Mouse (Mus musculus): Measurements from ENCODE around the gene Fbxl17.

The Fbxl17 gene

GRCm38 (mm10) chr17:63207714-63208113 lies 292.1 kb downstream of the Fbxl17 start:
- no peak for DNase-seq

- DNase-seq, result no peak
Observed at GRCm38 (mm10) chr17:63205316-63205715, 294.5 kb downstream of the Fbxl17 start.

- no peak for DNase-seq
Observed at GRCm38 (mm10) chr17:63203582-63204190, 296.1 kb downstream of the Fbxl17 start.

- no peak for DNase-seq
Observed at GRCm38 (mm10) chr17:63198703-63199102, 301.1 kb downstream of the Fbxl17 start.

- no peak for DNase-seq
Observed at GRCm38 (mm10) chr17:63195496-63195895, 304.3 kb downstream of the Fbxl17 start.

- no peak for DNase-seq
Observed at GRCm38 (mm10) chr17:63193196-63193595, 306.6 kb downstream of the Fbxl17 start.

GRCm38 (mm10) chr17:63191345-63191744 lies 308.5 kb downstream of the Fbxl17 start:
- no peak for DNase-seq

- no peak for DNase-seq
Observed at GRCm38 (mm10) chr17:63189274-63189673, 310.5 kb downstream of the Fbxl17 start.

- no peak for DNase-seq
Observed at GRCm38 (mm10) chr17:63185531-63185930, 314.3 kb downstream of the Fbxl17 start.

- DNase-seq, result no peak
Observed at GRCm38 (mm10) chr17:63184844-63185504, 314.8 kb downstream of the Fbxl17 start.

- DNase-seq, result no peak
Observed at GRCm38 (mm10) chr17:63183431-63183830, 316.4 kb downstream of the Fbxl17 start.

- no peak for DNase-seq
Observed at GRCm38 (mm10) chr17:63181661-63182060, 318.2 kb downstream of the Fbxl17 start.

- DNase-seq, result no peak
Observed at GRCm38 (mm10) chr17:63180042-63180441, 319.8 kb downstream of the Fbxl17 start.

GRCm38 (mm10) chr17:63178331-63178730 lies 321.5 kb downstream of the Fbxl17 start:
- DNase-seq, result no peak

GRCm38 (mm10) chr17:63176411-63176810 lies 323.4 kb downstream of the Fbxl17 start:
- DNase-seq, result no peak

GRCm38 (mm10) chr17:63172697-63173096 lies 327.1 kb downstream of the Fbxl17 start:
- DNase-seq, result no peak

GRCm38 (mm10) chr17:63171890-63172491 lies 327.8 kb downstream of the Fbxl17 start:
- no peak for DNase-seq

- peak in 1 of 2 experiments; percentile 15 for DNase-seq
Observed at GRCm38 (mm10) chr17:63171264-63171663, 328.6 kb downstream of the Fbxl17 start.

GRCm38 (mm10) chr17:63168019-63168788 lies 331.6 kb downstream of the Fbxl17 start:
- no peak for DNase-seq

- no peak for DNase-seq
Observed at GRCm38 (mm10) chr17:63167248-63167647, 332.6 kb downstream of the Fbxl17 start.

GRCm38 (mm10) chr17:63166692-63167091 lies 333.1 kb downstream of the Fbxl17 start:
- no peak for DNase-seq

- no peak for DNase-seq
Observed at GRCm38 (mm10) chr17:63165847-63166246, 334.0 kb downstream of the Fbxl17 start.

GRCm38 (mm10) chr17:63164289-63164688 lies 335.5 kb downstream of the Fbxl17 start:
- no peak for DNase-seq

Measured in thymus, adult 18-20 months (tissue).